Mouse (Mus musculus) liver, adult 2 months (tissue): Measurements from ENCODE around the gene Syt16.

Source experiments
- CTCF ChIP-seq: fragments of 200-500 bp; IDR thresholded peaks from 2 replicates; pipeline ENCODE4 v1.5.1; 2011; ENCODE audit warnings: low read depth, low read length, control low read depth
- POLR2A ChIP-seq: fragments of 200-500 bp; IDR thresholded peaks from 2 replicates; pipeline ENCODE4 v1.6.1; 2011; ENCODE audit warnings: low read length, control low read depth; ENCODE audit not compliant: insufficient read depth; ENCODE audit errors: extremely low read depth

- TF ChIP-seq CTCF (peak; percentile 57), POLR2A (no peak)
These were observed 58.0 kb downstream of the Syt16 start for GRCm38 (mm10) chr12:74055336-74055931.
